Mouse (Mus musculus): ENCODE results near the gene Dtx2.

DNA sequence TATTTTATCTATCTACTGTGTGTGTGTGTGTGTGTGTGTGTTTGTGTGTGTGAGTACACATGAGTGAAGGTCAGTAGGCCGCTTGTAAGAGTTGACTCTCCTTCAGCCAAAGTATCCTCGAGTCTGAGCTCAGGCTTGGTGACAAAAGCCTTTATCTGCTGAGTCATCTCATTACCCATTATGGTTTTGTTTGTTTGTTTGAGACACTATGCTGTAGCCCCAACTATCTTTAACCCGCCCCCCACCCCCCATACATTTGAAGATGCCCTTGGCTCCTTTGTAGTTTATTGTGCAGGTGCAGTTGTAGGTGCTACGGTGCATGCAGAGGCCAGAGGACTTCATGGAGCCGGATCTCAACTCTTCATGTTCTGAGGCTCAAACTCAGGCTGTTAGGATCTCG lies 6.6 kb downstream of the Dtx2 start:
- no peak for TF ChIP-seq CTCF (IDR thresholded peaks at IDR 0.05; ENCODE audit: insufficient read depth, low read depth, low read length)
- TF ChIP-seq POLR2A (IDR thresholded peaks at IDR 0.05; ENCODE audit: insufficient read depth, low read depth, low read length): no peak

Measured in olfactory bulb, adult 2 months (tissue).